Mouse (Mus musculus): ENCODE results near the gene Kyat3.

DNA sequence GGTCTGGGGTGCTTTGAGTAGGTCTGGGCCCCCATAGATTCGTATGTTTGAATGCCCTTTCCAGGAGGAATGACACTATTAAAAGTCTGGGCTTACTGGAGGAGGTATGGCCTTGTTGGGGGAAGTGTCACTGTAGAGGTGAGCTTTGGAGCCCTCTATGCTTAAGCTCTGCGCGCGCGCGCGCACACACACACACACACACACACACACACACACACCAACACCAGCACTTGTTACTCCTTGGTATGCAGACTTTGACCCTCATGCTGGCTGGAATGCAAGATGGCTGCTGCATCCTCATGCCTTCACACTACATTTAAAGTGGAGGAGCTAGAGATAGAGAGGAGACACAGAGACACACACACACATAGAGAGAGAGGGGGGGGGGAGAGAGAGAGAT is 46.8 kb downstream of the Kyat3 start:
- TF ChIP-seq CTCF (IDR thresholded peaks at IDR 0.05; ENCODE audit: insufficient read depth, low read length) (no peak), POLR2A (IDR thresholded peaks at IDR 0.05; ENCODE audit: borderline replicate concordance, extremely low read depth, low read depth, low read length) (no peak)

Data from lung, adult 2 months (tissue).